Comparison of ENCODE assay signal across 9 mouse cellular contexts in genomic region chr17:27125185-27125584, GRCm38 (mm10). TPM values are rescaled to one million over a fixed set of nuclear protein-coding genes. Genes with fewer than 3 reads are reported as not detected.
A peak's percentile ranks its signal among the peaks of the same experiment; 100 is the strongest.
DNase-seq lines count a peak whose midpoint lies in the region; TF ChIP-seq lines count a peak whose summit lies in the region.
"Had no signal": no experiment of that assay in that cellular context is flagged by ENCODE, and none has a peak within 500 bp of the region (broad histone marks: within the 10 kb centered on the region; RNA-seq: fewer than 3 reads in every experiment).

No protein-coding gene starts in this region.

- no peak for TF ChIP-seq POLR2A in lung, adult 2 months (IDR thresholded peaks at IDR 0.05; ENCODE audit: borderline replicate concordance, extremely low read depth, low read depth, low read length)

- peak; percentile 78 for TF ChIP-seq CTCF in lung, adult 2 months (IDR thresholded peaks at IDR 0.05; ENCODE audit: insufficient read depth, low read length)

- peaks cover 3% of the 10 kb centered on the region for H3K4me1 ChIP-seq in lung, adult 2 months (ENCODE audit: control insufficient read depth, insufficient read depth, low read length)

- DNase-seq in ovary, postnatal 10 days (ENCODE audit: low spot score): peak; percentile 53
- DNase-seq in ovary, adult 18-20 months (ENCODE audit: low spot score): no peak
- DNase-seq in c-Kit-positive CD71-positive TER-119-positive erythroid progenitor cells, embryonic 14.5 days (ENCODE audit: low spot score): peak; percentile 55
- DNase-seq in frontal cortex, postnatal 25 days (ENCODE audit: low spot score in 2 of 2): peak; percentile 71 to 73
- peak; percentile 86 for DNase-seq in kidney, postnatal 10 days
- DNase-seq in lung, adult 2 months: peak; percentile 74
- DNase-seq in retina, postnatal 7 days (ENCODE audit: low read depth, low spot score): peak; percentile 39
- peak; percentile 73 to 80 for DNase-seq in thymus, postnatal 36 days

- no peak overlapping the region for H3K4me3 ChIP-seq in lung, adult 2 months (replicated peaks; ENCODE audit: extremely low read depth, low read depth, low read length)
- H3K4me3 ChIP-seq: hindbrain, embryonic 15.5 days had no signal

- 36% methylated on average over 12 of the region's 12 CpGs for WGBS in lung, adult 2 months

RNA-seq across cellular contexts. Expression of gene Uqcc2, which starts 8.5 kb away (rescaled TPM):
- polyA plus RNA-seq in lung, adult 2 months (2012; rRNA removed): 80.0 and 91.5 TPM in 2 replicates

RNA-seq across cellular contexts. Expression of gene Ip6k3, which starts 42.4 kb away (rescaled TPM):
- polyA plus RNA-seq in lung, adult 2 months (2012; rRNA removed): 3.3 and 3.6 TPM in 2 replicates
